Mouse (Mus musculus) adrenal gland, postnatal 14 days (tissue): Measurements from ENCODE around the gene Ppp2r3a. TPM values are rescaled to one million over a fixed set of nuclear protein-coding genes. Genes with fewer than 3 reads are reported as not detected.

Experiments
- DNase-seq: peaks from one replicate; pipeline ENCODE4 v3.0.0; 2021; ENCODE audit warnings: mixed read lengths
- total RNA-seq: library from RNA; stranded (reverse); gene quantifications from 2 replicates; pipeline ENCODE4 v1.2.3, GENCODE M21; 2021

Ppp2r3a gene
- total RNA-seq, 1 experiment from 2014 or later = 24.2 TPM

GRCm38 (mm10) chr9:101073987-101074331, 177.6 kb downstream of the Ppp2r3a start, which contains the start of gene Msl2:
Gene Msl2, plus strand, starts transcription at chr9:101074101.
- no peak for DNase-seq

GRCm38 (mm10) chr9:101073041-101073986, 178.3 kb downstream of the Ppp2r3a start:
- peak; percentile 100 for DNase-seq

GRCm38 (mm10) chr9:101072506-101072905, 179.1 kb downstream of the Ppp2r3a start:
- DNase-seq = no peak

GRCm38 (mm10) chr9:101069781-101070180, 181.8 kb downstream of the Ppp2r3a start:
- DNase-seq = no peak

- DNase-seq = no peak
Measured at GRCm38 (mm10) chr9:101065076-101065602, 186.5 kb downstream of the Ppp2r3a start.

GRCm38 (mm10) chr9:101062253-101062780, 189.3 kb downstream of the Ppp2r3a start:
- no peak for DNase-seq

GRCm38 (mm10) chr9:101061035-101061434, 190.6 kb downstream of the Ppp2r3a start:
- DNase-seq = no peak

GRCm38 (mm10) chr9:101057156-101057555, 194.4 kb downstream of the Ppp2r3a start:
- DNase-seq = no peak

Other genes with a start within 250 kb of the Ppp2r3a start
- gene Pccb, start 216.9 kb downstream of the Ppp2r3a start, total RNA-seq = 201 and 211 TPM in 2 replicates
- gene Msl2, start 177.7 kb downstream of the Ppp2r3a start, total RNA-seq = 42.5 and 47.4 TPM in 2 replicates